Comparison of ENCODE assay signal across 30 mouse cellular contexts in the genomic region with DNA sequence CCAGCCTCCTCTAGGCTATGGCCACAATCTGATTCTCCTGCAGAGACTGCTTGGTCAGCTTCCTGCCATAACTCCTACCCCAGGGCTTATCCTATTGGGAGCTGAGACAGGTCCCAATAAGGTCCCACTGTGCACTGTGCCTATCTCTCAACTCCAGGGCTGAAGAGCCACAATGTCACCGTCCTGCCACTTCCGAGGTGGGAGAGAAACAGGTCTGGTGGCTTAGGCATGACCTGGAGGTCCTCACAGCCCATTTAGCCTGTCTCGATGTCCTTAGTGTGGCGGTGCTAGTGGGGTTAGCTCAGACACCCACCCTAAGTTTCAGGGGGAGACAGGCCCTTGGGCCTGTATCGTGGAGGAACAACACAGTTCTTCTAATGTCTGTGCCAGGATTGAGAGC. TPM values are rescaled to one million over a fixed set of nuclear protein-coding genes. Genes with fewer than 3 reads are reported as not detected.
"Had no signal": no experiment of that assay in that cellular context is flagged by ENCODE, and none has a peak within 500 bp of the region (broad histone marks: within the 10 kb centered on the region; RNA-seq: fewer than 3 reads in every experiment).

No protein-coding gene starts in this region.

- ATAC-seq: forebrain, embryonic 13.5 days; forebrain, embryonic 14.5 days; forebrain, embryonic 15.5 days; forebrain, embryonic 16.5 days; forebrain, postnatal 0 days had no signal

- DNase-seq: cerebellum, adult 2 months; cerebellum, adult 8-10 months; cerebellum, adult 9-10 months; cerebellum, adult 9-11 months; cerebellum, postnatal 10 days; cerebellum, postnatal 14 days; cerebellum, postnatal 25 days; cerebellum, postnatal 36 days; embryo, embryonic 11 days; forebrain, postnatal 0 days; gastrocnemius, adult 2 months; gastrocnemius, postnatal 10 days; gastrocnemius, postnatal 14 days; gastrocnemius, postnatal 25 days; gastrocnemius, postnatal 36 days; heart, adult 18-20 months; heart, adult 2 months had no signal

- H3K36me3 ChIP-seq: embryonic facial prominence, embryonic 10.5 days; embryonic facial prominence, embryonic 12.5 days; embryonic facial prominence, embryonic 13.5 days; embryonic facial prominence, embryonic 15.5 days; forebrain, embryonic 10.5 days; forebrain, embryonic 12.5 days; forebrain, embryonic 15.5 days had no signal

- H3K4me1 ChIP-seq: embryonic facial prominence, embryonic 12.5 days; embryonic facial prominence, embryonic 15.5 days; forebrain, embryonic 13.5 days; forebrain, embryonic 15.5 days had no signal

- H3K9me3 ChIP-seq: embryonic facial prominence, embryonic 10.5 days; embryonic facial prominence, embryonic 12.5 days; embryonic facial prominence, embryonic 13.5 days; embryonic facial prominence, embryonic 15.5 days; forebrain, embryonic 10.5 days; forebrain, embryonic 12.5 days; forebrain, embryonic 13.5 days; forebrain, embryonic 15.5 days had no signal

- H3K27me3 ChIP-seq: embryonic facial prominence, embryonic 15.5 days; forebrain, embryonic 12.5 days; forebrain, embryonic 13.5 days; forebrain, embryonic 15.5 days had no signal

- H3K4me3 ChIP-seq: embryonic facial prominence, embryonic 10.5 days; embryonic facial prominence, embryonic 12.5 days; embryonic facial prominence, embryonic 13.5 days; embryonic facial prominence, embryonic 15.5 days; erythroblast, embryonic 14.5 days; forebrain, embryonic 10.5 days; forebrain, embryonic 12.5 days; forebrain, embryonic 13.5 days; forebrain, embryonic 15.5 days; gastrocnemius, adult 2 months; heart, adult 2 months had no signal

RNA-seq across cellular contexts. Expression of a gene that starts 47.4 kb away (rescaled TPM):
- total RNA-seq: common myeloid progenitor, adult 5-6 weeks; granulocyte monocyte progenitor cell, adult 5-6 weeks had no signal
- polyA plus RNA-seq: erythroblast, embryonic 14.5 days had no signal
